ENCODE assay signal across 10 mouse cellular contexts in the genomic region with DNA sequence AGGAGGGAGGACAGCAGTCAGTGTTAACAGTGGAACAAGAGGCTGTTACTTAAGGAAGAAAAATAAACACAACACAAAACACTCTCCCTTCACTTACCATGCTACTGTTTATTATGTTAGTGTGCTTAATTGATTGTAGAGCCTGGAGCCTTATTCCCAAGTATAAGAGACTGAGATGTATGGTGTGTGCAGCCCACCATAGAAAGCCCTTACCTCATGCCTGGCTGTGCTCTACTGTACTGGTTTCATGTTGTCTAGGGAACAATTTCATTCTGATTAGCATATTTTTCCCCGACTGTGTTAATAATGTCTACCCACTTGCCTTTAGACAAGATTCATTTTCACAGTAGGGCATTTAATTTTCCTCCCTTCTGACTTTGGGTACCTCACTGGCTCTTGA.
"Had no signal": no experiment of that assay in that cellular context is flagged by ENCODE, and none has a peak within 500 bp of the region (broad histone marks: within the 10 kb centered on the region; RNA-seq: fewer than 3 reads in every experiment).

No protein-coding gene starts in this region.

- H3K4me2 ChIP-seq: intestine, embryonic 15.5 days; limb, embryonic 13.5 days; midbrain, embryonic 13.5 days had no signal

- H3K27me3 ChIP-seq: intestine, embryonic 15.5 days; limb, embryonic 13.5 days; midbrain, embryonic 13.5 days had no signal

- H3K27ac ChIP-seq: intestine, embryonic 15.5 days; limb, embryonic 13.5 days; liver, embryonic 14.5 days; midbrain, embryonic 13.5 days had no signal

- DNase-seq: kidney, adult 18-20 months; kidney, postnatal 10 days; left cerebral cortex, postnatal 4 days; lung, adult 18-20 months; right cerebral cortex, postnatal 14 days had no signal

- H3K4me1 ChIP-seq: intestine, embryonic 15.5 days; limb, embryonic 13.5 days; midbrain, embryonic 13.5 days had no signal

- H3K9ac ChIP-seq: intestine, embryonic 15.5 days; limb, embryonic 13.5 days; liver, embryonic 14.5 days; midbrain, embryonic 13.5 days had no signal

- H3K4me3 ChIP-seq: intestine, embryonic 15.5 days; limb, embryonic 13.5 days; midbrain, embryonic 13.5 days; myocyte had no signal

- H3K36me3 ChIP-seq: intestine, embryonic 15.5 days; limb, embryonic 13.5 days; midbrain, embryonic 13.5 days had no signal

- ATAC-seq: intestine, embryonic 15.5 days; midbrain, embryonic 13.5 days had no signal

- H3K9me3 ChIP-seq: intestine, embryonic 15.5 days; limb, embryonic 13.5 days; midbrain, embryonic 13.5 days had no signal
